Mouse (Mus musculus) myocyte (in vitro differentiated cells): ENCODE measurements around the gene Erlin1. TPM values are rescaled to one million over a fixed set of nuclear protein-coding genes. Genes with fewer than 3 reads are reported as not detected.

ENCODE experiments used
- H3K27me3 ChIP-seq: one replicate; pipeline ENCODE4 v1.6.1; 2011; ENCODE audit not compliant: control insufficient read depth, insufficient read depth, insufficient read length
- H3K36me3 ChIP-seq: one replicate; pipeline ENCODE4 v1.6.1; 2011; ENCODE audit not compliant: control insufficient read depth, insufficient read depth
- H3K4me2 ChIP-seq: one replicate; pipeline ENCODE4 v1.6.1; 2011; ENCODE audit warnings: low read depth, control low read depth
- H3K4me3 ChIP-seq: one replicate; pipeline ENCODE4 v1.5.1; 2011; ENCODE audit warnings: mild to moderate bottlenecking, control low read depth, moderate library complexity
- H3K79me2 ChIP-seq: one replicate; pipeline ENCODE4 v1.6.1; 2011; ENCODE audit not compliant: control insufficient read depth, insufficient read depth
- H3ac ChIP-seq: one replicate; pipeline ENCODE4 v1.6.1; 2011; ENCODE audit not compliant: control insufficient read depth, insufficient read length
- CEBPB ChIP-seq: IDR thresholded peaks from 2 replicates; pipeline ENCODE4 v1.6.1; 2011; ENCODE audit warnings: mild to moderate bottlenecking, moderate library complexity; ENCODE audit not compliant: poor library complexity, insufficient read depth, severe bottlenecking
- E2F4 ChIP-seq: IDR thresholded peaks from one replicate; pipeline ENCODE4 v1.6.1; 2011; ENCODE audit warnings: mild to moderate bottlenecking, control low read depth, moderate library complexity; ENCODE audit not compliant: insufficient read depth
- MAX ChIP-seq: IDR thresholded peaks from one replicate; pipeline ENCODE4 v1.6.1; 2011; ENCODE audit warnings: low read depth, mild to moderate bottlenecking, control low read depth
- MYOD1 ChIP-seq, 3 experiments: IDR thresholded peaks; one replicate each; pipeline ENCODE4 v1.6.1; 2011; ENCODE audit warnings: control low read depth in 2 of 3, low read depth in 2 of 3, mild to moderate bottlenecking in 2 of 3, moderate library complexity in 1 of 3; ENCODE audit not compliant: insufficient read length in 2 of 3, control insufficient read depth in 1 of 3
- MYOG ChIP-seq, 3 experiments: IDR thresholded peaks; one replicate each; pipeline ENCODE4 v1.6.1; 2011; ENCODE audit warnings: control low read depth in 2 of 3, low read depth in 2 of 3, mild to moderate bottlenecking in 2 of 3; ENCODE audit not compliant: insufficient read length in 2 of 3, control insufficient read depth in 1 of 3, insufficient read depth in 1 of 3
- POLR2A ChIP-seq: IDR thresholded peaks from one replicate; pipeline ENCODE4 v1.6.1; 2011; ENCODE audit warnings: low read depth, mild to moderate bottlenecking, control low read depth, moderate library complexity; ENCODE audit not compliant: insufficient read length
- POLR2AphosphoS2 ChIP-seq: IDR thresholded peaks from one replicate; pipeline ENCODE4 v1.6.1; 2011; ENCODE audit warnings: low read depth, control low read depth; ENCODE audit not compliant: insufficient read length
- REST ChIP-seq: IDR thresholded peaks from one replicate; pipeline ENCODE4 v1.6.1; 2011; ENCODE audit warnings: mild to moderate bottlenecking, control low read depth, moderate library complexity; ENCODE audit not compliant: insufficient read depth, insufficient read length
- SRF ChIP-seq: IDR thresholded peaks from one replicate; pipeline ENCODE4 v1.6.1; 2011; ENCODE audit warnings: low read depth; ENCODE audit not compliant: control insufficient read depth, insufficient read length
- TCF12 ChIP-seq: IDR thresholded peaks from one replicate; pipeline ENCODE4 v1.6.1; 2011; ENCODE audit warnings: mild to moderate bottlenecking, control low read depth; ENCODE audit not compliant: poor library complexity, insufficient read depth, severe bottlenecking
- TCF3 ChIP-seq: IDR thresholded peaks from one replicate; pipeline ENCODE4 v1.6.1; 2011; ENCODE audit warnings: low read depth, control low read depth; ENCODE audit not compliant: insufficient read length
- USF1 ChIP-seq: IDR thresholded peaks from one replicate; pipeline ENCODE4 v1.6.1; 2011; ENCODE audit warnings: low read depth, mild to moderate bottlenecking, control low read depth, moderate library complexity
- polyA plus RNA-seq: library from polyadenylated mRNA; unstranded; fragments of >200 nt; fragmentation: generic; extraction: Trizol; gene quantifications from one replicate; pipeline ENCODE4 v1.2.1, GENCODE M21; 2012; ENCODE audit warnings: missing spikeins

Gene Erlin1
- polyA plus RNA-seq, 1 experiment = 13.5 TPM

DNA sequence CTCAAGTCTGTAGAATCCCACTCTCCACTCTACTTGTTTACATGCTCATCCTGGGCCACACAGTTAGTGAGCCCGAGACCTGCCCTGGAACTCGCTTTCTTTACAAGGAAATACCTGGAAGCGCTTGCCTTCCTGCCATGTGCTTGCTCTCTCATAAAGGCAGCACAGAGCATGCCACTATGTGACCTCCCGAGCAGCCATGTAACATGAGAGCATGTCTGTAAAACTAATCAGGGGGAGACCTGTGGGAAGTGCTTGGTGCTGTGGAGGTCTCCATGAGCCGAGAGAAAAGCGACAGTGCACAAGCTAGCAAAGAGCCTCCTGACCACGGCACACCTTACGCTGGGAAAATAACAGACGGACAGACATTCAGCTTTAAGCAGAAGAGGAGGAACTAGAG, 6.9 kb upstream of the Erlin1 start:
- Histone ChIP-seq H3K27me3 (no peaks in the 10 kb centered on the region), H3K4me2 (no peak overlapping the region), H3K79me2 (no peaks in the 10 kb centered on the region), H3ac (no peak overlapping the region), H3K4me3 (no peak overlapping the region), H3K36me3 (peaks cover 57% of the 10 kb centered on the region)
- TF ChIP-seq TCF12 (no peak), REST (no peak), POLR2A (no peak), TCF3 (no peak), POLR2AphosphoS2 (no peak), MYOG (IDR thresholded peaks at IDR 0.05; ENCODE audit: control insufficient read depth in 1 of 3, insufficient read depth in 1 of 3, insufficient read length in 2 of 3, low read depth in 2 of 3) (no peak), USF1 (no peak), MYOD1 (IDR thresholded peaks at IDR 0.05; ENCODE audit: control insufficient read depth in 1 of 3, insufficient read length in 2 of 3, low read depth in 2 of 3) (no peak), SRF (no peak), E2F4 (no peak), CEBPB (no peak), MAX (no peak)

DNA sequence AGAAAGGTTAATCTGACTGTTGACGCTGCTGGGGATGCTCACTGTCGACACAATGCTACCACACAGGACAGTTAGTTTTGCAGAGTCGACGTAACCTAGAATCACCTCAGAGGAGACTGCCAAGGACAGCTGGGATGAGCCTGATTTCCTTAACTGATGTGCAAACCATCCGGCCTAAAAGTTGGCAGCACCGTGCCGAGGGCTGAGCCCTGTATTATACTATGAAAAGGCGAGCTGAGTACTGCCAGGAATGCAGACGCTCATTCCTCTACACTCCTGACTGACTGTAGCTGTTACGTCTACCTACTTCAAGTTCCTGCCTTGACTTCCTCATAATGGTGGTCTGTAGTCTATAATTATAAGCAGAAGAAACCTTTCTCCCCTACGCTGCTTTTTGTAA, 5.4 kb upstream of the Erlin1 start:
- TF ChIP-seq REST (no peak), MAX (no peak), MYOD1 (IDR thresholded peaks at IDR 0.05; ENCODE audit: control insufficient read depth in 1 of 3, insufficient read length in 2 of 3, low read depth in 2 of 3) (no peak), USF1 (no peak), SRF (no peak), MYOG (IDR thresholded peaks at IDR 0.05; ENCODE audit: control insufficient read depth in 1 of 3, insufficient read depth in 1 of 3, insufficient read length in 2 of 3, low read depth in 2 of 3) (no peak), E2F4 (no peak), CEBPB (no peak), TCF3 (no peak), POLR2AphosphoS2 (no peak), POLR2A (no peak), TCF12 (no peak)
- no peak overlapping the region for H3K4me3 ChIP-seq
- no peaks in the 10 kb centered on the region for H3K27me3 ChIP-seq
- H3K4me2 ChIP-seq = no peak overlapping the region
- no peak overlapping the region for H3ac ChIP-seq
- H3K36me3 ChIP-seq = peaks cover 57% of the 10 kb centered on the region
- no peaks in the 10 kb centered on the region for H3K79me2 ChIP-seq

- Histone ChIP-seq H3ac (no peak overlapping the region), H3K4me2 (no peak overlapping the region), H3K27me3 (no peaks in the 10 kb centered on the region), H3K4me3 (no peak overlapping the region), H3K36me3 (peaks cover 32% of the 10 kb centered on the region), H3K79me2 (peaks cover 10% of the 10 kb centered on the region)
- TF ChIP-seq TCF12 (no peak), POLR2AphosphoS2 (no peak), E2F4 (no peak), MYOD1 (IDR thresholded peaks at IDR 0.05; ENCODE audit: control insufficient read depth in 1 of 3, insufficient read length in 2 of 3, low read depth in 2 of 3) (no peak), POLR2A (no peak), SRF (no peak), TCF3 (no peak), MYOG (IDR thresholded peaks at IDR 0.05; ENCODE audit: control insufficient read depth in 1 of 3, insufficient read depth in 1 of 3, insufficient read length in 2 of 3, low read depth in 2 of 3) (no peak), MAX (no peak), USF1 (no peak), REST (no peak), CEBPB (no peak)
These were observed 1.6 kb upstream of the Erlin1 start for GRCm38 (mm10) chr19:44071166-44071565.

DNA sequence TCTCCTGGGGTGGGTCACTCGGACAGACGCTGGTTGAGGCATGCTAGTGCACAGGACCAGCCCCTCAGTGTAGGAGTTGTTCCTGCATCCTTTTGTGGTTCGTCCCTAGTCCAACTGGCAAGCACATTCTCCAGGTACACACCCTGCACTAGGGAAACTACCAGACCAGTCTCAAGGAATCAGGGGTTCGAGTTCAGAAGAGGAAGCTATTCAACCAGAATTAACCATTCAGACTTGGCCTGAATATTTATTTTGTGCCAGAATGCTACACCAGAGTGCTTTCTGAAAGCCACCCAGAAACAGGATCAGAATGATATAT, 288 bp upstream of the Erlin1 start:
- peak overlapping the region; percentile 66 for H3K4me3 ChIP-seq
- H3K4me2 ChIP-seq = peak overlapping the region; percentile 84
- peak overlapping the region; percentile 23 for H3ac ChIP-seq
- no peaks in the 10 kb centered on the region for H3K27me3 ChIP-seq
- peaks cover 21% of the 10 kb centered on the region for H3K36me3 ChIP-seq
- H3K79me2 ChIP-seq = peaks cover 10% of the 10 kb centered on the region
- TF ChIP-seq TCF3 (no peak), USF1 (no peak), TCF12 (no peak), POLR2AphosphoS2 (no peak), MYOG (IDR thresholded peaks at IDR 0.05; ENCODE audit: control insufficient read depth in 1 of 3, insufficient read depth in 1 of 3, insufficient read length in 2 of 3, low read depth in 2 of 3) (no peak)

- Histone ChIP-seq H3K36me3 (peaks cover 5% of the 10 kb centered on the region), H3K79me2 (peaks cover 10% of the 10 kb centered on the region), H3K4me2 (peak overlapping the region; percentile 84), H3K4me3 (peak overlapping the region; percentile 66), H3K27me3 (no peaks in the 10 kb centered on the region), H3ac (no peak overlapping the region)
- TF ChIP-seq REST (no peak), MYOD1 (IDR thresholded peaks at IDR 0.05; ENCODE audit: control insufficient read depth in 1 of 3, insufficient read length in 2 of 3, low read depth in 2 of 3) (no peak), MYOG (IDR thresholded peaks at IDR 0.05; ENCODE audit: control insufficient read depth in 1 of 3, insufficient read depth in 1 of 3, insufficient read length in 2 of 3, low read depth in 2 of 3) (no peak), CEBPB (no peak), POLR2AphosphoS2 (no peak)
These were observed 1.4 kb downstream of the Erlin1 start for GRCm38 (mm10) chr19:44068232-44068631.
